Mouse (Mus musculus) stomach, embryonic 14.5 days (tissue): Measurements from ENCODE around the gene Cdhr4. TPM values are rescaled to one million over a fixed set of nuclear protein-coding genes. Genes with fewer than 3 reads are reported as not detected.
A peak's percentile ranks its signal among the peaks of the same experiment; 100 is the strongest.

Source experiments
- ATAC-seq: fragments of 200-750 bp; cut with Nextera tagmentation; 2 replicates; pipeline ENCODE4 v1.8.0; 2017; ENCODE audit warnings: low read depth, moderate TSS enrichment; ENCODE audit not compliant: insufficient number of reproducible peaks, insufficient read depth, low FRiP score
- H3K27ac ChIP-seq: fragments of 300-500 bp; sonication (generic); 2 replicates; pipeline ENCODE4 v1.5.1; 2014; ENCODE audit warnings: mild to moderate bottlenecking, low read length, moderate library complexity, mixed read lengths
- H3K27me3 ChIP-seq: fragments of 300-500 bp; sonication (generic); 2 replicates; pipeline ENCODE4 v1.6.1; 2014; ENCODE audit warnings: low read length, control low read depth, mixed read lengths; ENCODE audit not compliant: control insufficient read depth, insufficient read depth
- H3K36me3 ChIP-seq: fragments of 300-500 bp; sonication (generic); 2 replicates; pipeline ENCODE4 v1.6.1; 2014; ENCODE audit warnings: mild to moderate bottlenecking, control low read depth, low read length, moderate library complexity, mixed read lengths; ENCODE audit not compliant: control insufficient read depth, insufficient read depth
- H3K4me1 ChIP-seq: fragments of 300-500 bp; sonication (generic); 2 replicates; pipeline ENCODE4 v1.6.1; 2014; ENCODE audit warnings: low read length, control low read depth, mixed read lengths; ENCODE audit not compliant: control insufficient read depth, insufficient read depth
- H3K4me2 ChIP-seq: fragments of 300-500 bp; sonication (generic); replicated peaks from 2 replicates; pipeline ENCODE4 v1.6.1; 2014; ENCODE audit warnings: low read depth, low read length, control low read depth
- H3K4me3 ChIP-seq: fragments of 300-500 bp; sonication (generic); 2 replicates; pipeline ENCODE4 v1.5.1; 2014; ENCODE audit warnings: low read depth, low read length, control low read depth
- H3K9ac ChIP-seq: fragments of 300-500 bp; sonication (generic); replicated peaks from 2 replicates; pipeline ENCODE4 v1.6.1; 2014; ENCODE audit warnings: low read depth, mild to moderate bottlenecking, control low read depth, low read length, moderate library complexity, mixed read lengths
- H3K9me3 ChIP-seq: fragments of 300-500 bp; sonication (generic); 2 replicates; pipeline ENCODE4 v1.6.1; 2016; ENCODE audit warnings: low read depth, low read length, control low read depth; ENCODE audit not compliant: control insufficient read depth
- WGBS: fragments of 180-500 bp; shearing (Covaris S2); extraction: QIAGEN DNeasy Blood & Tissue Kit; methylation state at CpG from one replicate; pipeline ENCODE4 v1.1.7; 2014; 5-methylcytosine and 5-hydroxymethylcytosine counted together
- polyA plus RNA-seq: library from polyadenylated mRNA; unstranded; fragments of >200 nt; fragmentation: Nextera tagmentation; extraction: Ambion mirVana; gene quantifications from 2 replicates; pipeline ENCODE4 v1.2.1, GENCODE M21; 2014

Gene Cdhr4
- polyA plus RNA-seq, 1 experiment from 2014 or later: 19.7 TPM

DNA sequence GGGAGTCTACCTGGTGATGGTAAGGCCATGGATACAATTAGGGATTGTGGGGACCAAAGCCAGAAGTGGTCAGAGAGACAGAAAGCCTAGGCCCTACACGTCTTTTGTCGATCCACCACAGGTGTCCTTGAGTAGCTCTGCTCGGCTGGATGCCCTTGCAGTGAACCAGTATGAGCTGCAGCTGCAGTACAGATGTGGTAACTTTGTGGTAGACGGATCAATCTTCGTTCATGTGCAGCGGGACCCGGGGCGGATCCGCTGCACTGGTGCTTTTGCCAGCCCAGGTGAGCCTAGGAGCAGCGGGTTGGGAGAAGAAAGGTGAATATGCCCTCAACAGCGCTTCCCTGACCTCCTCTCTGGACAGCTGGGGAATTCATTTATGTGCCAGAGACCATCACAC lies 716 bp downstream of the Cdhr4 start:
- no peak overlapping the region for H3K9ac ChIP-seq
- no peaks in the 10 kb centered on the region for H3K9me3 ChIP-seq
- no peak overlapping the region for H3K4me2 ChIP-seq
- H3K4me1 ChIP-seq: no peaks in the 10 kb centered on the region
- H3K4me3 ChIP-seq: no peak overlapping the region
- whole genome bisulfite sequencing: 88% methylated on average over 11 of the region's 11 CpGs
- H3K36me3 ChIP-seq: no peaks in the 10 kb centered on the region
- no peaks in the 10 kb centered on the region for H3K27me3 ChIP-seq
- ATAC-seq: no peak
- H3K27ac ChIP-seq: no peak overlapping the region

DNA sequence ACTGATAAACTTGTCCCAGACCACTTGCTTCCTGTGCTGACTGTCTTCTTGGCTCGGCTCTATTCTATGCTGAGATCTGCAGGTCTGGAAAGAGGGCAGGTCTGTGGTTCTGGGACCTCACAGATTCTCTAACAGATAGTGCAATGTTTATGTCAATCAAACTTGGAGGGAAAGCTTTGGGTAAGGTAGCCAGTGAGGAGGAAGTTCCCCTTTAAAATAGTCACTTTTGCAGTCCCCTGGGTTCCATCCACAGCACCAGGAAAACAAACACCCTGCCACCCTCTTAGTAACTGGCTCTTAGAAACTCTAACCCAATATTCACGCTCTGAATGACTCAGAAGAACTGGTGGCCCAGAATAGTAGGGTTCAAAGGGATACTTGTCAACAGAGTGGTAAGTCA lies 2.2 kb downstream of the Cdhr4 start:
- no peaks in the 10 kb centered on the region for H3K9me3 ChIP-seq
- no peak overlapping the region for H3K9ac ChIP-seq
- no peak overlapping the region for H3K27ac ChIP-seq
- H3K4me2 ChIP-seq: no peak overlapping the region
- no peaks in the 10 kb centered on the region for H3K4me1 ChIP-seq
- no peaks in the 10 kb centered on the region for H3K36me3 ChIP-seq
- no peak for ATAC-seq
- no peaks in the 10 kb centered on the region for H3K27me3 ChIP-seq
- H3K4me3 ChIP-seq: no peak overlapping the region
- WGBS: 51% methylated on average over 2 of the region's 2 CpGs

DNA sequence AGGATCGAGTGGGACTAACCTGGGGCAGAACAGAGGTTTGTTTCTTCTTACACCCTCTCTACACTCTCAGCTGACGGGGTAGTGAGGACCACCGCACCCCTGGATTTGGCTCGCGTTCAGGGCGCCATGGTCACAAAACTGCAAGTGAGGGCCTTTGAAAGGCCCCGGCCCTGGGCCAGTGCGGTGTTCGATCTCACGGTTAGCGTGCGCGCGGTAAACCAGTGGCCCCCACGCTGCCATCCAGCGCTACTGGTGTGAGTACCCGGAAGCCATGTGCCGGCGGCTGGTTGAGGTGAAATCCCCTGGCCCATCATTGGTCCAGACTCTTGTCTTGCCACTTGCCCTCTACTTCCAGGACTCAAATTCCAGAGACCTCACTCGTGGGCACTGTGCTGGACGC lies 3.2 kb downstream of the Cdhr4 start:
- no peak for ATAC-seq
- Histone ChIP-seq H3K27ac (no peak overlapping the region), H3K4me1 (no peaks in the 10 kb centered on the region), H3K27me3 (no peaks in the 10 kb centered on the region), H3K4me2 (no peak overlapping the region), H3K36me3 (no peaks in the 10 kb centered on the region), H3K9ac (no peak overlapping the region), H3K4me3 (no peak overlapping the region), H3K9me3 (no peaks in the 10 kb centered on the region)
- 93% methylated on average over 21 of the region's 21 CpGs for WGBS

DNA sequence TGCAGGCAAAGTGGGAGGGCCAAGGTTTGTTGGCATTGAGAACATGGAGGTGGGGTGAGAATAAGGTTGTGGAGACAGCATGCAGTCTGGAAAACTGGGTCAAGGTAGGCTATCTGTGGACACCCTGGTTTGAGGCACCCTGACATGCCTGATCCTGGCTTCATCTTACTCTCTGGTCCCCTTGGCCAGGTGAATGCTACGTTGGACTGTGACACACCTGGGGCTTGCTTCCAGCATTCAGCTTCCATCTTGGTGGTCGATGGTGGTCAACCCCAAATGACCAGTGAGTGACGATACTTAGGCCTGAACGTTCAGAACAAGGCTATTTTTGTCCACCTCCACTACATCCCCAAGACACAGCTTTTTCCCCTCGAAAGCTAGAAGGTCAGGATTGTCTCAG lies 3.8 kb downstream of the Cdhr4 start, which contains the start of gene Gm20662:
Gm20662 (plus strand) TSS at position 301 of the 400 bp plus-strand sequence.
- no peak within 1 kb of the TSS for H3K9ac ChIP-seq
- ATAC-seq: no peak
- H3K4me3 ChIP-seq: no peak within 1 kb of the TSS
- H3K9me3 ChIP-seq: no peaks in the 10 kb centered on the region
- H3K27me3 ChIP-seq: no peaks in the 10 kb centered on the region
- no peaks in the 10 kb centered on the region for H3K4me1 ChIP-seq
- H3K27ac ChIP-seq: no peak within 1 kb of the TSS
- no peaks in the 10 kb centered on the region for H3K36me3 ChIP-seq
- no peak within 1 kb of the TSS for H3K4me2 ChIP-seq
- 88% methylated on average over 5 of the region's 5 CpGs for WGBS

DNA sequence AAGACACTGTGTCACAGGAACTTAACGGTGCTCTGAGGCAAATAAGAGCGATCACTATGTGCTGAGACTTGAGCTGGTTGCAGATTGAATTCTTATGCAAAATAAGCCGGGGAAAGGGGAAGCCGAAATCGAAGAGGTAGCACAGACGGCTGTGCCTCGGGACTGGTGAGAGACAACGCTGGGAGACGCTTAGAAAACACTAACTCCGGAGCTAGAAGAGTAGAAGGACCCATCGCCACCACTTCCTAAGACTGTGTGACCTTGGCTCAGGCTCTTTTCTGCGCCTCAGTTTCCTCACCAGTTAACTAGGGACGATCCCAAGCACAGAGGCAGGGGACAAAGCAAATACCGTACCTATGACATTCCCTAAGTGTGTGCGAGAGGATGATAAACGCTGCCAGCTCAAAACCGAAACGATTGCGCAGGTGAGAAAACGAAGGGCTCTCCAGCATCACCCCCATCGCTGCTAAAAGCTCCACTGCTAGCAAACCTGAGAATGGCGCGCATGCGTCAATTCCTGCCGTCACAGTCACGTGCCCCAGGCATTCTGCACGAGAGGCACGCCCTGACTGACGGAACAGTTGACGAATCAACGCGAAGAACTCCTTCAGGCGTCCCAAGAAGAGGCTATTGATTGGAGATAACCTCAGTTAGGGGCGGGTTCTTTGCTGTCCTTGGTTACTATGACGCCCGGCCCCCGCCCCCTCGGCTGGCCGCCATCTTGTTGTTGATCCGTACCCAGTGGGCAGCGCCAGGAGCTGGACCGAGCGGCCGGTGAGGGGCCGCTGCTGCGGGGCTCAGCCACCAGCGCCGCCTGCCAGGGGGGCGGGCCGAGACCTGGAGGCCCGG lies 9.8 kb downstream of the Cdhr4 start, which contains the start of gene Ip6k1:
Ip6k1 (plus strand) TSS at position 580 of the 849 bp plus-strand sequence.
- Histone ChIP-seq H3K4me2 (peak within 1 kb of the TSS; percentile 83), H3K4me3 (peak within 1 kb of the TSS; percentile 94), H3K9ac (peak within 1 kb of the TSS; percentile 89), H3K27me3 (no peaks in the 10 kb centered on the region), H3K9me3 (no peaks in the 10 kb centered on the region), H3K36me3 (no peaks in the 10 kb centered on the region), H3K4me1 (peaks cover 15% of the 10 kb centered on the region), H3K27ac (peak within 1 kb of the TSS; percentile 87)
- peak; percentile 99 for ATAC-seq
- WGBS: under 1% methylated on average over 51 of the region's 51 CpGs

DNA sequence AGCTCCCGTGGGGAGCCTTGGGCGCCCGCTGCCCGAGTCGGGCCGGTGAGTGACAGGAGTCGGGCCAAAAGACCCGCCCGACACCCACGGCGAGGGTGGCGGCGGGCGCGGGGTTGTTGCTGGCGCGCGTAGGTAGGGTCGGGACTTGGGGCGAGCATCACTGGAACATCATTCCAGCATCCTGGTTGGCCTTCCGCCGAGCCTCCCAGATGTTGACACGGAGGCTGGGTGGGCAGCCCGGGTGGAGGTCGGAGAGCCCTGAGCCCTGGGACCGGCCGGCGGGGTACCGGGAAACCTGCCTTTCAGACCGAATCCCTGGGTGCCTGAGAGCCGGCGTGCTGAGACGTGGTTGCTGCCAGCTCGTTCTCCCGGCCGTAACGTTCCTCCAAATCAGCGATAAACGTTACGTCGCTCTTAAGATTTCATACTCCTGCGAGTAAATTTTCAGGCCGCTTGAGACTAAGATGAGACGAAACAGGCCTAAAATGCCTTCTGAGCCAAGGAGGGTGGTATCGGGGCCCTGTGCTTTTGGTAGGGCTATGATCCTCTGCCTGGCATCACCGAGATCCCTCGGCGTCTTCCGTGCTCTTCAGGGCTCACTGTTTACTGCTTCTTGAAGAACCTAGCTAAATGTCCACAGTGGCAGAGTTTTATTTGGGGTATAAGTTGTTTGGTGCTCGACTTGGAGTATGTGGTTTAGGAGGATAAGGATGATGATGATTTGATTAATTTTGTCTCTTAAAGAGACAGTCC lies 10.7 kb downstream of the Cdhr4 start:
- peaks cover 15% of the 10 kb centered on the region for H3K4me1 ChIP-seq
- under 1% methylated on average over 50 of the region's 50 CpGs for WGBS
- H3K4me3 ChIP-seq: peak overlapping the region; percentile 94
- peak overlapping the region; percentile 83 for H3K4me2 ChIP-seq
- H3K36me3 ChIP-seq: no peaks in the 10 kb centered on the region
- H3K27me3 ChIP-seq: no peaks in the 10 kb centered on the region
- ATAC-seq: no peak; the same call in 1 of the 2 replicates
- no peaks in the 10 kb centered on the region for H3K9me3 ChIP-seq
- peak overlapping the region; percentile 87 for H3K27ac ChIP-seq
- H3K9ac ChIP-seq: peak overlapping the region; percentile 89

DNA sequence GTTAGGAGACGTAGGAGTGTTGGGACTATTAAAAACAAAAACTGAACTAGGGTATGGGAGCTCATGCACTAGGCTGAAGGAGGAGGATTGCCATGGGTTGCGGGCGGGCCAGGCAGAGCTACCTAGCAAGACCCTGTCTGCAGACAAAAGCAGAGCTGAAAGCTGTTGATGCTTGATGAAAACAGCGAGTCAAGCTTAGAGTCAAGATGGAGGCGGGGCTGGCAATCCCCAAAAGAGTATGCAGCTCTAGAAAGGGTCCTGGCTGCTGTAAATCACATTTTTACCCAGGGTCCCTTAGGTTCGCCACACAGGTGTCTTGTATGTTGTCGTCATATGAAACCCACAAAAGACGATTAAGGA lies 11.2 kb downstream of the Cdhr4 start:
- peak overlapping the region; percentile 94 for H3K4me3 ChIP-seq
- H3K4me1 ChIP-seq: peaks cover 15% of the 10 kb centered on the region
- H3K9ac ChIP-seq: peak overlapping the region; percentile 89; the same call in 1 of the 2 replicates
- peak overlapping the region; percentile 83 for H3K4me2 ChIP-seq
- 13% methylated on average over 8 of the region's 8 CpGs for WGBS
- H3K27ac ChIP-seq: peak overlapping the region; percentile 87; the same call in 1 of the 2 replicates
- no peaks in the 10 kb centered on the region for H3K9me3 ChIP-seq
- ATAC-seq: no peak
- H3K27me3 ChIP-seq: no peaks in the 10 kb centered on the region
- no peaks in the 10 kb centered on the region for H3K36me3 ChIP-seq

DNA sequence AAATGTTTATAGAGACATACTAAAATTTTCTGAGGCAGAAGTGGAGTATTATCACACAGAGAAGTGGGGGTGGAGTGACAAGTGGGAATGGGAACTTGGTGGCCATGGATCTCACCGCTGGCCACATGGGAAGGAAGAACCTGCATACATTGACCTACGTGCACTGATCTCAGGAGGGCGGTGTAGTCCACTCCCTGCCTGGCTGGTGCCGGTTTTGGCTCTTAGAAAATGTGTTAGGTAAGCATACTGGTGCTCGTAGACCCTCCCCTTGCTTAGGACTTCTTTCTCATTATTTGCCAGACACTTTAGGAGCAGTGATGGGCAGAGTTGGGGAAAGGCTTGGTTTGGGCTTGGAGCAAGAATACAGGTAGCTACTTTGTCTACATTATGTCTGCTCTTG lies 15.7 kb downstream of the Cdhr4 start:
- H3K36me3 ChIP-seq: no peaks in the 10 kb centered on the region
- H3K4me1 ChIP-seq: peaks cover 10% of the 10 kb centered on the region
- no peak overlapping the region for H3K4me2 ChIP-seq
- no peaks in the 10 kb centered on the region for H3K27me3 ChIP-seq
- no peak overlapping the region for H3K9ac ChIP-seq
- WGBS: 80% methylated on average over 5 of the region's 5 CpGs
- H3K9me3 ChIP-seq: no peaks in the 10 kb centered on the region
- no peak for ATAC-seq
- H3K27ac ChIP-seq: no peak overlapping the region
- H3K4me3 ChIP-seq: no peak overlapping the region
